Mouse (Mus musculus) forebrain, embryonic 10.5 days (tissue): ENCODE measurements around the gene Efna5. TPM values are rescaled to one million over a fixed set of nuclear protein-coding genes. Genes with fewer than 3 reads are reported as not detected.

Experiments
- DNase-seq: peaks from one replicate; pipeline ENCODE4 v3.0.0-alpha.2; 2017; ENCODE audit warnings: low spot score; ENCODE audit errors: extremely low spot score
- H3K27ac ChIP-seq: fragments of 300-500 bp; sonication (generic); 2 replicates; pipeline ENCODE4 v1.5.1; 2016; ENCODE audit warnings: mild to moderate bottlenecking
- H3K27me3 ChIP-seq: fragments of 300-500 bp; sonication (generic); 2 replicates; pipeline ENCODE4 v1.6.1; 2016; ENCODE audit warnings: mild to moderate bottlenecking; ENCODE audit not compliant: poor library complexity, severe bottlenecking
- H3K36me3 ChIP-seq: fragments of 300-500 bp; sonication (generic); replicated peaks from 2 replicates; pipeline ENCODE4 v1.6.1; 2016; ENCODE audit warnings: mild to moderate bottlenecking, moderate library complexity
- H3K4me1 ChIP-seq: fragments of 300-500 bp; sonication (generic); 2 replicates; pipeline ENCODE4 v1.6.1; 2016
- H3K4me3 ChIP-seq: fragments of 300-500 bp; sonication (generic); 2 replicates; pipeline ENCODE4 v1.5.1; 2016; ENCODE audit warnings: mild to moderate bottlenecking, moderate library complexity
- H3K9me3 ChIP-seq: fragments of 300-500 bp; sonication (generic); 2 replicates; pipeline ENCODE4 v1.6.1; 2016; ENCODE audit warnings: mild to moderate bottlenecking, moderate library complexity
- WGBS: fragments of 180-500 bp; shearing (Covaris S2); methylation state at CpG from one replicate; pipeline ENCODE4 v1.1.7; 2016; 5-methylcytosine and 5-hydroxymethylcytosine counted together
- polyA plus RNA-seq: library from polyadenylated mRNA; unstranded; fragments of >200 nt; fragmentation: Nextera tagmentation; extraction: Ambion mirVana; gene quantifications from 2 replicates; pipeline ENCODE4 v1.2.1, GENCODE M21; 2016

The Efna5 gene
- polyA plus RNA-seq, 1 experiment from 2014 or later, result 44.9 TPM

DNA sequence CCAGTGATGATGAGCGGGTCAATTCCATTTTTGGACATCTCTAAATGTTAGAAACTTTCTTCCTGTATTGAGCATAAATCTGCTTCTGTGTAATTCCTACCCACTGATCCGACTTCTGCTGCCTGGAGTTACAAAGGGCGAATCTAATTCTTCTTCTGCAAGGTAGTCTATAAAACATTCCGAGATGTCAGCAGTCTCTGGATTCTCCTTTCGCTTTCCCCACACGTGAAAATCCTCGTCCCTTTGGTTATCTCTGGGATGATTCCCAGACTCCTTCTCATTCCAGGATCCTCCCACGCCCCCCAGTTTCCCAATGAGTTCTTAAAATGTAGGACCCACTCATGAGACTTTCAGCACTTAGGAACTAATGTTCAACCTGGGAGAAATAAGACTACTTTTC is 229.4 kb downstream of the Efna5 start:
- peaks cover 7% of the 10 kb centered on the region for H3K4me1 ChIP-seq
- 92% methylated on average over 8 of the region's 8 CpGs for WGBS
- no peaks in the 10 kb centered on the region for H3K27me3 ChIP-seq
- peaks cover 7% of the 10 kb centered on the region; the same call in 1 of the 2 replicates for H3K36me3 ChIP-seq
- H3K27ac ChIP-seq, result no peak overlapping the region
- no peak overlapping the region for H3K4me3 ChIP-seq
- H3K9me3 ChIP-seq, result no peaks in the 10 kb centered on the region
- DNase-seq, result no peak

- Histone ChIP-seq H3K27ac (no peak overlapping the region), H3K4me3 (no peak overlapping the region), H3K36me3 (peaks cover 8% of the 10 kb centered on the region; the same call in 1 of the 2 replicates), H3K27me3 (no peaks in the 10 kb centered on the region), H3K4me1 (peaks cover 5% of the 10 kb centered on the region), H3K9me3 (no peaks in the 10 kb centered on the region)
- WGBS, result 91% methylated on average over 10 of the region's 10 CpGs
- no peak for DNase-seq
Observed at GRCm38 (mm10) chr17:62649293-62649950, 231.7 kb downstream of the Efna5 start.

- DNase-seq, result no peak
- no peak overlapping the region for H3K4me3 ChIP-seq
- H3K4me1 ChIP-seq, result peaks cover 10% of the 10 kb centered on the region
- H3K27ac ChIP-seq, result no peak overlapping the region
- WGBS, result 96% methylated on average over 8 of the region's 8 CpGs
- H3K27me3 ChIP-seq, result no peaks in the 10 kb centered on the region
- peaks cover 8% of the 10 kb centered on the region; the same call in 1 of the 2 replicates for H3K36me3 ChIP-seq
- H3K9me3 ChIP-seq, result no peaks in the 10 kb centered on the region
Observed at GRCm38 (mm10) chr17:62646836-62647235, 234.3 kb downstream of the Efna5 start.

- Histone ChIP-seq H3K27me3 (no peaks in the 10 kb centered on the region), H3K4me1 (peaks cover 12% of the 10 kb centered on the region), H3K36me3 (peaks cover 7% of the 10 kb centered on the region; the same call in 1 of the 2 replicates), H3K27ac (no peak overlapping the region), H3K4me3 (no peak overlapping the region), H3K9me3 (no peaks in the 10 kb centered on the region)
- DNase-seq, result no peak
- WGBS, result 91% methylated on average over 12 of the region's 12 CpGs
Observed at GRCm38 (mm10) chr17:62642447-62643145, 238.5 kb downstream of the Efna5 start.

GRCm38 (mm10) chr17:62640654-62641053 is 240.5 kb downstream of the Efna5 start:
- Histone ChIP-seq H3K36me3 (peaks cover 4% of the 10 kb centered on the region; the same call in 1 of the 2 replicates), H3K27ac (no peak overlapping the region), H3K9me3 (no peaks in the 10 kb centered on the region), H3K27me3 (no peaks in the 10 kb centered on the region), H3K4me3 (no peak overlapping the region), H3K4me1 (peaks cover 12% of the 10 kb centered on the region)
- DNase-seq, result no peak
- 93% methylated on average over 6 of the region's 6 CpGs for WGBS

GRCm38 (mm10) chr17:62636896-62637295 is 244.2 kb downstream of the Efna5 start:
- Histone ChIP-seq H3K4me3 (no peak overlapping the region), H3K27ac (no peak overlapping the region), H3K4me1 (peaks cover 11% of the 10 kb centered on the region), H3K9me3 (no peaks in the 10 kb centered on the region), H3K36me3 (peaks cover 4% of the 10 kb centered on the region; the same call in 1 of the 2 replicates), H3K27me3 (no peaks in the 10 kb centered on the region)
- 93% methylated on average over 7 of the region's 7 CpGs for WGBS
- DNase-seq, result no peak

- Histone ChIP-seq H3K4me3 (no peak overlapping the region), H3K27me3 (no peaks in the 10 kb centered on the region), H3K4me1 (peaks cover 8% of the 10 kb centered on the region; the same call in 1 of the 2 replicates), H3K27ac (no peak overlapping the region), H3K9me3 (no peaks in the 10 kb centered on the region), H3K36me3 (peaks cover 4% of the 10 kb centered on the region; the same call in 1 of the 2 replicates)
- WGBS, result 79% methylated on average over 3 of the region's 3 CpGs
- DNase-seq, result no peak
Observed at GRCm38 (mm10) chr17:62634937-62635336, 246.2 kb downstream of the Efna5 start.

- 42% methylated on average over 1 of the region's 1 CpGs for WGBS
- Histone ChIP-seq H3K36me3 (no peaks in the 10 kb centered on the region), H3K27ac (peak overlapping the region; percentile 58; the same call in 1 of the 2 replicates), H3K4me3 (no peak overlapping the region), H3K9me3 (no peaks in the 10 kb centered on the region), H3K27me3 (no peaks in the 10 kb centered on the region), H3K4me1 (peaks cover 41% of the 10 kb centered on the region)
- DNase-seq, result no peak
Observed at GRCm38 (mm10) chr17:62628474-62628873, 252.6 kb downstream of the Efna5 start.

GRCm38 (mm10) chr17:62627508-62627907 is 253.6 kb downstream of the Efna5 start:
- Histone ChIP-seq H3K27me3 (no peaks in the 10 kb centered on the region), H3K4me1 (peaks cover 41% of the 10 kb centered on the region), H3K4me3 (no peak overlapping the region), H3K36me3 (no peaks in the 10 kb centered on the region), H3K27ac (no peak overlapping the region), H3K9me3 (no peaks in the 10 kb centered on the region)
- DNase-seq, result no peak
- 88% methylated on average over 1 of the region's 1 CpGs for WGBS

- no peak overlapping the region for H3K4me3 ChIP-seq
- no peaks in the 10 kb centered on the region for H3K9me3 ChIP-seq
- WGBS, result 77% methylated on average over 8 of the region's 8 CpGs
- peaks cover 46% of the 10 kb centered on the region for H3K4me1 ChIP-seq
- no peaks in the 10 kb centered on the region for H3K27me3 ChIP-seq
- no peaks in the 10 kb centered on the region for H3K36me3 ChIP-seq
- no peak overlapping the region for H3K27ac ChIP-seq
- DNase-seq, result no peak
Observed at GRCm38 (mm10) chr17:62625646-62626020, 255.5 kb downstream of the Efna5 start.

DNA sequence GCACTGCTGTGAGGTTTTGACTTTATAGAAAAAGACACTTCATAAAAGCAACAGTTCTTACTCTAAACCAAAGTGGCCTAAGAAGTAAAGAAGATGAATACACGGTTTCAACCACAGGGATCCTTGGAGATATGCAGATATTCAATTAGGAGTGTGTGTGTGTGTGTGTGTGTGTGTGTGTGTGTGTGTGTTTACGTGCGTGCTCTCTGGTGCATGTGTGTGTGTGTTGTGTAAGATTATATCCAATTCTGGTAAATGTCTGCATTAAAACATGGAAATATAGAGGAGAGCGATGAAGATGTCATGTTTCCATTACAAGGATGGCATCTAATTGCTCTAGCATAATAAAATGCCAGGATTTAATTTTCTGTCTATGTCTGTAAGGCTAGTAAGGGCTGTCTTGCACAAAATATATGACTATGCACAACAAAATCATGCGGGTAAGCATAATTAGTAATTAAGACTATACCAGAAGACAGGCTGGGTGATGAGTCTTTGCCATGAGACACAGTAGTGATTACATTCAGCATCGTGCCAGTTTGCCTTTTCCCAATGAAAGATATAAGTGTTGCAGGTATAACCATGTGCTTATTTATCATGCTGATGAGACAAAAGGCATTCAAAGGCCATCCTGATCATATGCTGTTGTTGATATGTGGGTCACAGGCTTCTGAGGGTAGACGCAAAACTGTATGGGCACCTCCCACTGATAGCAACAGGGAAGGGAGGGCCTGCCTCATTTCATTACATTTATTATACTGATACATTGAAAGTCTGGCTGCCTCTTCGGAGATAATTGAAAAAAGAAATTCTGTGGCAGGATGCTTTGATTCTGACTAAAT is 256.1 kb downstream of the Efna5 start:
- H3K27ac ChIP-seq, result no peak overlapping the region
- 91% methylated on average over 8 of the region's 8 CpGs for WGBS
- peaks cover 52% of the 10 kb centered on the region for H3K4me1 ChIP-seq
- no peak overlapping the region for H3K4me3 ChIP-seq
- no peaks in the 10 kb centered on the region for H3K9me3 ChIP-seq
- no peak for DNase-seq
- no peaks in the 10 kb centered on the region for H3K36me3 ChIP-seq
- H3K27me3 ChIP-seq, result no peaks in the 10 kb centered on the region

DNA sequence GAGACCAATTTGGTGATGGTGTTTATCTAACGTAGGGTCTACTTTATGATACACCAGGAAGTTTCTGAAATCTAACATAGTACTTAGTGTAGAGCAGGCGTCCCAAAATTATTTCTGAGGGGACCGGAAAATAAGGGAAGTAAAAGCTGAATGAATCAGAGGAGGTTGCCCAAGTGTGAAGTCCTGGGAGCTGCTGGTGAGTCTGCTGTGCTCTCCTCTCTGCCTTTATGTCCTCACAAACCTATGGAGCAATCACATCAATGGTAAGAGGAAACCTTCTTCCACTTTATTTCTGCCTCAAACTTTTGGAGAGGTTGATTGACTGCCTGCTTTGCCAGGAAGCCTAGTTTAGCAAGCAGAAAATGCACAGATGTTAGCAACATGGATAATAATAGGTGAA is 257.9 kb downstream of the Efna5 start:
- Histone ChIP-seq H3K27ac (no peak overlapping the region), H3K9me3 (no peaks in the 10 kb centered on the region), H3K27me3 (no peaks in the 10 kb centered on the region), H3K4me1 (peaks cover 44% of the 10 kb centered on the region), H3K36me3 (no peaks in the 10 kb centered on the region), H3K4me3 (no peak overlapping the region)
- 88% methylated on average over 3 of the region's 3 CpGs for WGBS
- no peak for DNase-seq
